Mouse (Mus musculus) liver, adult 2 months (tissue): ENCODE data around the gene Fam168a. TPM values are rescaled to one million over a fixed set of nuclear protein-coding genes. Genes with fewer than 3 reads are reported as not detected.

Experiments used
- DNase-seq: peaks from one replicate; pipeline ENCODE4 v3.0.0-alpha.2; 2011; ENCODE audit warnings: low read depth, low spot score; ENCODE audit errors: extremely low read depth
- H3K27ac ChIP-seq: fragments of 200-500 bp; replicated peaks from 2 replicates; pipeline ENCODE4 v1.5.1; 2012; ENCODE audit warnings: low read depth, mild to moderate bottlenecking, control low read depth, inconsistent platforms, low read length; ENCODE audit not compliant: insufficient read depth
- H3K27me3 ChIP-seq: fragments of 200-500 bp; 2 replicates; pipeline ENCODE4 v1.6.1; 2012; ENCODE audit warnings: mild to moderate bottlenecking, moderate library complexity, low read length, inconsistent platforms; ENCODE audit not compliant: control insufficient read depth, insufficient read depth
- H3K36me3 ChIP-seq: fragments of 200-500 bp; 2 replicates; pipeline ENCODE4 v1.6.1; 2012; ENCODE audit warnings: low read length, inconsistent platforms; ENCODE audit not compliant: control insufficient read depth, insufficient read depth
- H3K4me1 ChIP-seq: fragments of 200-500 bp; 2 replicates; pipeline ENCODE4 v1.6.1; 2011; ENCODE audit warnings: low read length; ENCODE audit not compliant: control insufficient read depth, insufficient read depth
- H3K4me3 ChIP-seq: fragments of 200-500 bp; 2 replicates; pipeline ENCODE4 v1.5.1; 2011; ENCODE audit warnings: low read depth, mild to moderate bottlenecking, control low read depth, low read length, moderate library complexity; ENCODE audit not compliant: insufficient read depth
- H3K79me2 ChIP-seq: fragments of 200-500 bp; 2 replicates; pipeline ENCODE4 v1.6.1; 2012; ENCODE audit warnings: inconsistent platforms, mild to moderate bottlenecking, low read length, moderate library complexity; ENCODE audit not compliant: control insufficient read depth, insufficient read depth
- H3K9ac ChIP-seq: fragments of 200-500 bp; 2 replicates; pipeline ENCODE4 v1.6.1; 2012; ENCODE audit warnings: low read depth, mild to moderate bottlenecking, control low read depth, inconsistent platforms, low read length
- CTCF ChIP-seq: fragments of 200-500 bp; IDR thresholded peaks from 2 replicates; pipeline ENCODE4 v1.5.1; 2011; ENCODE audit warnings: low read depth, low read length, control low read depth
- POLR2A ChIP-seq: fragments of 200-500 bp; IDR thresholded peaks from 2 replicates; pipeline ENCODE4 v1.6.1; 2011; ENCODE audit warnings: low read length, control low read depth; ENCODE audit not compliant: insufficient read depth; ENCODE audit errors: extremely low read depth
- WGBS: fragments of 180-500 bp; shearing (Covaris S2); methylation state at CpG from one replicate; pipeline ENCODE4 v1.1.7; 2018; 5-methylcytosine and 5-hydroxymethylcytosine counted together
- polyA plus RNA-seq: library from polyadenylated mRNA; depleted of rRNA; stranded (reverse); fragments of >200 nt; gene quantifications from 2 replicates; pipeline ENCODE4 v1.2.3, GENCODE M21; 2012
- total RNA-seq: library from RNA; depleted of rRNA; stranded (reverse); fragments of >200 nt; gene quantifications from 2 replicates; pipeline ENCODE4 v1.2.3, GENCODE M21; 2014

The Fam168a gene
- total and polyA plus RNA-seq, 2 experiments = 7.4 to 32.0 TPM

GRCm38 (mm10) chr7:100663729-100664304, 42.6 kb upstream of the Fam168a start:
- 70% methylated on average over 11 of the region's 11 CpGs for WGBS
- DNase-seq = no peak
- no peak for TF ChIP-seq CTCF
- no peak for TF ChIP-seq POLR2A
- no peak overlapping the region for H3K4me3 ChIP-seq
- no peaks in the 10 kb centered on the region for H3K79me2 ChIP-seq
- no peak overlapping the region for H3K9ac ChIP-seq
- H3K27ac ChIP-seq = no peak overlapping the region
- no peaks in the 10 kb centered on the region for H3K4me1 ChIP-seq
- H3K36me3 ChIP-seq = no peaks in the 10 kb centered on the region
- H3K27me3 ChIP-seq = no peaks in the 10 kb centered on the region

- Histone ChIP-seq H3K9ac (no peak overlapping the region), H3K36me3 (no peaks in the 10 kb centered on the region), H3K27ac (no peak overlapping the region), H3K4me3 (no peak overlapping the region), H3K4me1 (no peaks in the 10 kb centered on the region), H3K79me2 (no peaks in the 10 kb centered on the region), H3K27me3 (no peaks in the 10 kb centered on the region)
- TF ChIP-seq POLR2A (no peak), CTCF (no peak)
- DNase-seq = no peak
- 86% methylated on average over 5 of the region's 5 CpGs for WGBS
These were observed 35.8 kb upstream of the Fam168a start for GRCm38 (mm10) chr7:100670646-100671045.

GRCm38 (mm10) chr7:100673452-100673851, 33.0 kb upstream of the Fam168a start:
- H3K27me3 ChIP-seq = no peaks in the 10 kb centered on the region
- WGBS = 61% methylated on average over 7 of the region's 7 CpGs
- TF ChIP-seq POLR2A = no peak
- TF ChIP-seq CTCF = no peak

GRCm38 (mm10) chr7:100674941-100675340, 31.5 kb upstream of the Fam168a start:
- Histone ChIP-seq H3K27ac (no peak overlapping the region), H3K4me3 (no peak overlapping the region), H3K27me3 (no peaks in the 10 kb centered on the region), H3K9ac (no peak overlapping the region), H3K36me3 (no peaks in the 10 kb centered on the region), H3K4me1 (no peaks in the 10 kb centered on the region), H3K79me2 (no peaks in the 10 kb centered on the region)
- DNase-seq = no peak
- TF ChIP-seq POLR2A = no peak
- 92% methylated on average over 2 of the region's 2 CpGs for WGBS

More at GRCm38 (mm10) chr7:100673452-100673851, 33.0 kb upstream of the Fam168a start:
- Histone ChIP-seq H3K4me3 (no peak overlapping the region), H3K9ac (no peak overlapping the region), H3K27ac (no peak overlapping the region), H3K79me2 (no peaks in the 10 kb centered on the region), H3K36me3 (no peaks in the 10 kb centered on the region), H3K4me1 (no peaks in the 10 kb centered on the region)
- DNase-seq = no peak

- no peaks in the 10 kb centered on the region for H3K36me3 ChIP-seq
- no peaks in the 10 kb centered on the region for H3K79me2 ChIP-seq
- DNase-seq = no peak
- WGBS = 89% methylated on average over 5 of the region's 5 CpGs
- no peak for TF ChIP-seq POLR2A
- no peak overlapping the region for H3K27ac ChIP-seq
- H3K9ac ChIP-seq = no peak overlapping the region
- H3K4me3 ChIP-seq = no peak overlapping the region
- no peaks in the 10 kb centered on the region for H3K4me1 ChIP-seq
- no peaks in the 10 kb centered on the region for H3K27me3 ChIP-seq
These were observed 28.4 kb upstream of the Fam168a start for GRCm38 (mm10) chr7:100678052-100678451.

GRCm38 (mm10) chr7:100678948-100679880, 27.2 kb upstream of the Fam168a start:
- no peaks in the 10 kb centered on the region for H3K4me1 ChIP-seq
- no peak overlapping the region for H3K27ac ChIP-seq
- no peaks in the 10 kb centered on the region for H3K79me2 ChIP-seq
- no peaks in the 10 kb centered on the region for H3K36me3 ChIP-seq
- no peak overlapping the region for H3K4me3 ChIP-seq
- 53% methylated on average over 15 of the region's 15 CpGs for WGBS
- TF ChIP-seq POLR2A (no peak), CTCF (no peak)
- no peaks in the 10 kb centered on the region for H3K27me3 ChIP-seq
- no peak overlapping the region for H3K9ac ChIP-seq
- DNase-seq = no peak
